Mouse (Mus musculus) heart, embryonic 13.5 days (tissue): ENCODE measurements around the gene Gatad1. TPM values are rescaled to one million over a fixed set of nuclear protein-coding genes. Genes with fewer than 3 reads are reported as not detected.

ENCODE experiments used
- ATAC-seq: fragments of 200-750 bp; cut with Nextera tagmentation; 2 replicates; pipeline ENCODE4 v1.8.0; 2017; ENCODE audit warnings: moderate TSS enrichment; ENCODE audit not compliant: insufficient number of reproducible peaks, low FRiP score, low TSS enrichment; ENCODE audit errors: extremely low read depth
- H3K27ac ChIP-seq: fragments of 300-500 bp; sonication (generic); replicated peaks from 2 replicates; pipeline ENCODE4 v1.5.1; 2015; ENCODE audit warnings: moderate library complexity, mild to moderate bottlenecking, inconsistent platforms
- H3K27me3 ChIP-seq: fragments of 300-500 bp; sonication (generic); replicated peaks from 2 replicates; pipeline ENCODE4 v1.6.1; 2015; ENCODE audit warnings: mild to moderate bottlenecking, inconsistent platforms
- H3K36me3 ChIP-seq: fragments of 300-500 bp; sonication (generic); 2 replicates; pipeline ENCODE4 v1.6.1; 2015; ENCODE audit warnings: mild to moderate bottlenecking, inconsistent platforms
- H3K4me1 ChIP-seq: fragments of 300-500 bp; sonication (generic); 2 replicates; pipeline ENCODE4 v1.6.1; 2015; ENCODE audit warnings: inconsistent platforms
- H3K4me2 ChIP-seq: fragments of 300-500 bp; sonication (generic); 2 replicates; pipeline ENCODE4 v1.6.1; 2015; ENCODE audit warnings: inconsistent platforms, mild to moderate bottlenecking, moderate library complexity
- H3K4me3 ChIP-seq: fragments of 300-500 bp; sonication (generic); 2 replicates; pipeline ENCODE4 v1.5.1; 2015; ENCODE audit warnings: moderate library complexity, mild to moderate bottlenecking, inconsistent platforms
- H3K9ac ChIP-seq: fragments of 300-500 bp; sonication (generic); 2 replicates; pipeline ENCODE4 v1.6.1; 2015; ENCODE audit warnings: inconsistent platforms, mild to moderate bottlenecking, moderate library complexity
- H3K9me3 ChIP-seq: fragments of 300-500 bp; sonication (generic); 2 replicates; pipeline ENCODE4 v1.6.1; 2016; ENCODE audit warnings: inconsistent platforms
- WGBS: fragments of 180-500 bp; shearing (Covaris S2); methylation state at CpG from one replicate; pipeline ENCODE4 v1.1.7; 2015; ENCODE audit warnings: mixed read lengths; 5-methylcytosine and 5-hydroxymethylcytosine counted together
- polyA plus RNA-seq: library from polyadenylated mRNA; unstranded; fragments of >200 nt; fragmentation: Nextera tagmentation; extraction: Ambion mirVana; gene quantifications from 2 replicates; pipeline ENCODE4 v1.2.1, GENCODE M21; 2015

The Gatad1 gene
- 55.7 and 60.8 TPM in 2 replicates for polyA plus RNA-seq

GRCm38 (mm10) chr5:3657085-3657484 is at the start of gene Gatad1:
TSS of gene Gatad1 (minus strand) at chr5:3657185.
- Histone ChIP-seq H3K27me3 (no peaks in the 10 kb centered on the region), H3K36me3 (no peaks in the 10 kb centered on the region), H3K4me1 (no peaks in the 10 kb centered on the region), H3K4me3 (no peak within 1 kb of the TSS), H3K9me3 (no peaks in the 10 kb centered on the region), H3K4me2 (no peak within 1 kb of the TSS), H3K27ac (no peak within 1 kb of the TSS), H3K9ac (no peak within 1 kb of the TSS)
- WGBS, result 65% methylated on average over 5 of the region's 5 CpGs
- ATAC-seq, result no peak

- 89% methylated on average over 4 of the region's 4 CpGs for WGBS
- H3K4me3 ChIP-seq, result no peak overlapping the region
- no peaks in the 10 kb centered on the region for H3K27me3 ChIP-seq
- peaks cover 65% of the 10 kb centered on the region for H3K36me3 ChIP-seq
- no peaks in the 10 kb centered on the region for H3K9me3 ChIP-seq
- no peak overlapping the region for H3K9ac ChIP-seq
- H3K4me2 ChIP-seq, result no peak overlapping the region
- ATAC-seq, result no peak
- no peak overlapping the region for H3K27ac ChIP-seq
- no peaks in the 10 kb centered on the region for H3K4me1 ChIP-seq
Observed at GRCm38 (mm10) chr5:3702180-3702579, 45.2 kb upstream of the Gatad1 start.

GRCm38 (mm10) chr5:3700025-3700424 is 43.0 kb upstream of the Gatad1 start:
- Histone ChIP-seq H3K4me1 (no peaks in the 10 kb centered on the region), H3K27me3 (no peaks in the 10 kb centered on the region), H3K9ac (no peak overlapping the region), H3K36me3 (peaks cover 78% of the 10 kb centered on the region), H3K4me2 (no peak overlapping the region), H3K4me3 (no peak overlapping the region), H3K9me3 (no peaks in the 10 kb centered on the region), H3K27ac (no peak overlapping the region)
- no peak for ATAC-seq
- WGBS, result 92% methylated on average over 5 of the region's 5 CpGs

- Histone ChIP-seq H3K27ac (no peak overlapping the region), H3K4me2 (no peak overlapping the region), H3K36me3 (peaks cover 93% of the 10 kb centered on the region), H3K4me3 (no peak overlapping the region), H3K9me3 (no peaks in the 10 kb centered on the region), H3K27me3 (no peaks in the 10 kb centered on the region), H3K9ac (no peak overlapping the region), H3K4me1 (no peaks in the 10 kb centered on the region)
- 85% methylated on average over 3 of the region's 3 CpGs for WGBS
- no peak for ATAC-seq
Observed at GRCm38 (mm10) chr5:3696031-3696430, 39.0 kb upstream of the Gatad1 start.

GRCm38 (mm10) chr5:3695191-3695590 is 38.2 kb upstream of the Gatad1 start:
- H3K4me2 ChIP-seq, result no peak overlapping the region
- H3K27me3 ChIP-seq, result no peaks in the 10 kb centered on the region
- peaks cover 85% of the 10 kb centered on the region for H3K36me3 ChIP-seq
- no peaks in the 10 kb centered on the region for H3K9me3 ChIP-seq
- no peak overlapping the region for H3K27ac ChIP-seq
- WGBS, result 60% methylated on average over 4 of the region's 4 CpGs
- ATAC-seq, result no peak
- no peak overlapping the region for H3K9ac ChIP-seq
- no peak overlapping the region for H3K4me3 ChIP-seq
- no peaks in the 10 kb centered on the region for H3K4me1 ChIP-seq

GRCm38 (mm10) chr5:3692956-3693355 is 36.0 kb upstream of the Gatad1 start:
- no peaks in the 10 kb centered on the region for H3K4me1 ChIP-seq
- WGBS, result 90% methylated on average over 9 of the region's 9 CpGs
- no peak for ATAC-seq
- H3K9me3 ChIP-seq, result no peaks in the 10 kb centered on the region
- no peak overlapping the region for H3K4me2 ChIP-seq
- H3K36me3 ChIP-seq, result peaks cover 85% of the 10 kb centered on the region
- no peak overlapping the region for H3K9ac ChIP-seq
- H3K4me3 ChIP-seq, result no peak overlapping the region
- no peaks in the 10 kb centered on the region for H3K27me3 ChIP-seq
- H3K27ac ChIP-seq, result no peak overlapping the region

- no peaks in the 10 kb centered on the region for H3K27me3 ChIP-seq
- ATAC-seq, result no peak
- WGBS, result 94% methylated on average over 3 of the region's 3 CpGs
- H3K36me3 ChIP-seq, result peaks cover 72% of the 10 kb centered on the region
- H3K4me1 ChIP-seq, result no peaks in the 10 kb centered on the region
- H3K4me2 ChIP-seq, result no peak overlapping the region
- H3K9me3 ChIP-seq, result no peaks in the 10 kb centered on the region
- no peak overlapping the region for H3K27ac ChIP-seq
- H3K9ac ChIP-seq, result no peak overlapping the region
- no peak overlapping the region for H3K4me3 ChIP-seq
Observed at GRCm38 (mm10) chr5:3691283-3691682, 34.3 kb upstream of the Gatad1 start.

GRCm38 (mm10) chr5:3688298-3688697 is 31.3 kb upstream of the Gatad1 start:
- Histone ChIP-seq H3K4me3 (no peak overlapping the region), H3K27ac (no peak overlapping the region), H3K4me1 (no peaks in the 10 kb centered on the region), H3K4me2 (no peak overlapping the region), H3K27me3 (no peaks in the 10 kb centered on the region), H3K9ac (no peak overlapping the region), H3K36me3 (peaks cover 43% of the 10 kb centered on the region), H3K9me3 (no peaks in the 10 kb centered on the region)
- WGBS, result 90% methylated on average over 8 of the region's 8 CpGs
- no peak for ATAC-seq

- Histone ChIP-seq H3K4me2 (no peak overlapping the region), H3K4me1 (no peaks in the 10 kb centered on the region), H3K27ac (no peak overlapping the region), H3K27me3 (no peaks in the 10 kb centered on the region), H3K4me3 (no peak overlapping the region), H3K36me3 (no peaks in the 10 kb centered on the region), H3K9ac (no peak overlapping the region), H3K9me3 (no peaks in the 10 kb centered on the region)
- 82% methylated on average over 6 of the region's 6 CpGs for WGBS
- no peak for ATAC-seq
Observed at GRCm38 (mm10) chr5:3669938-3670554, 13.1 kb upstream of the Gatad1 start.

- no peak for ATAC-seq
- H3K9me3 ChIP-seq, result no peaks in the 10 kb centered on the region
- H3K4me2 ChIP-seq, result no peak overlapping the region
- H3K27me3 ChIP-seq, result no peaks in the 10 kb centered on the region
- H3K4me3 ChIP-seq, result no peak overlapping the region
- no peaks in the 10 kb centered on the region for H3K36me3 ChIP-seq
- H3K9ac ChIP-seq, result no peak overlapping the region
- no peaks in the 10 kb centered on the region for H3K4me1 ChIP-seq
- 80% methylated on average over 12 of the region's 12 CpGs for WGBS
- H3K27ac ChIP-seq, result no peak overlapping the region
Observed at GRCm38 (mm10) chr5:3666585-3666984, 9.6 kb upstream of the Gatad1 start.

GRCm38 (mm10) chr5:3665225-3665624 is 8.2 kb upstream of the Gatad1 start:
- Histone ChIP-seq H3K27me3 (no peaks in the 10 kb centered on the region), H3K27ac (no peak overlapping the region), H3K9me3 (no peaks in the 10 kb centered on the region), H3K9ac (no peak overlapping the region), H3K4me3 (no peak overlapping the region), H3K4me2 (no peak overlapping the region), H3K4me1 (no peaks in the 10 kb centered on the region), H3K36me3 (no peaks in the 10 kb centered on the region)
- no peak for ATAC-seq
- 89% methylated on average over 2 of the region's 2 CpGs for WGBS

GRCm38 (mm10) chr5:3653801-3654200 is 3.2 kb downstream of the Gatad1 start:
- no peak for ATAC-seq

More at GRCm38 (mm10) chr5:3653801-3654200, 3.2 kb downstream of the Gatad1 start:
- Histone ChIP-seq H3K4me2 (no peak overlapping the region), H3K9me3 (no peaks in the 10 kb centered on the region), H3K9ac (no peak overlapping the region), H3K36me3 (no peaks in the 10 kb centered on the region), H3K4me3 (no peak overlapping the region), H3K4me1 (no peaks in the 10 kb centered on the region), H3K27me3 (no peaks in the 10 kb centered on the region), H3K27ac (no peak overlapping the region)
- WGBS, result 82% methylated on average over 4 of the region's 4 CpGs
